8 mouse cellular contexts compared by ENCODE assay signal in the genomic region with DNA sequence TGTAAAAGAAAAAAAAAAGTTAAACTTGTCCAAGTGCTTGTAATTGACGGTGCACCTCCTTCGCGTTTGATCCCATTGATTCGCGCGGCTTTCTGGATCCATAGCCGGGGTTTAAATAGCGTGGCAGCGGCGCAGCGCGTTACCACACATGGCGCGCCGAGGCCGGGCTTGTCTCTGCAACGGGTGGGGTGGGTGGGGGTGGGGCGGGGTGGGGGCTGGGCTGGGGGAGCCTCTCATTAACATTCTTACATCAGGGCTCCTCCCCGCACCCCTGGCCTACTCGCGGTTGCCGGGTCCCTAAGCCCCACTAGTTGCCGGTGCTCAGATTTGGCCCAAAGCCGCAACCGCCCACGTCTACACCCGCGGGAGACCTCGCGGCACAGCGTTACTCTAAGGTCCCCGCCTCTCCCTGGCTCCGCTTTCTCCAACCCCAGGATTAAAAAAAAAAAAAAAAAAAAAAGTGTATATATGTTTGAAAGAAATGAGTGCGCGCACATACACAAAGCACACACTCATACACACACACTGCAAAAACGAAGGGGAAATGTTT. TPM values are rescaled to one million over a fixed set of nuclear protein-coding genes. Genes with fewer than 3 reads are reported as not detected.
DNase-seq lines count a peak whose midpoint lies in the region; ATAC-seq and TF ChIP-seq lines count a peak whose summit lies in the region.

No protein-coding gene starts in this region.

- H3K4me1 ChIP-seq in megakaryocyte, embryonic 14.5 days: peaks cover 37% of the 10 kb centered on the region
- peaks cover 51% of the 10 kb centered on the region for H3K4me1 ChIP-seq in hindbrain, embryonic 10.5 days (replicated peaks)
- peaks cover 11% of the 10 kb centered on the region for H3K4me1 ChIP-seq in stomach, postnatal 0 days (replicated peaks; ENCODE audit: control insufficient read depth, insufficient read depth)

- H3K4me3 ChIP-seq in megakaryocyte, embryonic 14.5 days (replicated peaks): peak overlapping the region; percentile 92
- H3K4me3 ChIP-seq in hindbrain, embryonic 10.5 days: peak overlapping the region; percentile 61
- H3K4me3 ChIP-seq in stomach, postnatal 0 days (ENCODE audit: low read depth, low read length): peak overlapping the region; percentile 56

- TF ChIP-seq CTCF in stomach, postnatal 0 days (IDR thresholded peaks at IDR 0.05; ENCODE audit: low read depth): no peak

- no peak for ATAC-seq in megakaryocyte, adult 5-6 weeks (ENCODE audit: poor library complexity, severe bottlenecking)
- ATAC-seq in stomach, postnatal 0 days (ENCODE audit: low FRiP score, low TSS enrichment): no peak

- H3K9me3 ChIP-seq in megakaryocyte, embryonic 14.5 days: no peaks in the 10 kb centered on the region; the same call in 1 of the 2 replicates
- no peaks in the 10 kb centered on the region for H3K9me3 ChIP-seq in hindbrain, embryonic 10.5 days
- no peaks in the 10 kb centered on the region for H3K9me3 ChIP-seq in stomach, postnatal 0 days (ENCODE audit: control insufficient read depth, low read length)

- under 1% methylated on average over 36 of the region's 36 CpGs for WGBS in hindbrain, embryonic 10.5 days
- WGBS in stomach, postnatal 0 days: under 1% methylated on average over 36 of the region's 36 CpGs

- TF ChIP-seq EP300 in stomach, postnatal 0 days (optimal IDR thresholded peaks at IDR 0.05): no peak

- DNase-seq in fibroblast of lung, adult 2 months (ENCODE audit: low read depth): peak; percentile 13
- DNase-seq in hindbrain, embryonic 10.5 days (ENCODE audit: low spot score): peak; percentile 54
- DNase-seq in layer of hippocampus, postnatal 10 days (ENCODE audit: low spot score in 2 of 2): peak; percentile 43 to 56
- peak; percentile 53 for DNase-seq in mesoderm, embryonic 11.5 days (ENCODE audit: low read depth, low spot score)
- DNase-seq in stomach, postnatal 0 days (ENCODE audit: low spot score): peak; percentile 28
- DNase-seq in thymus, postnatal 14 days: no peak

- peak overlapping the region; percentile 53 for H3K9ac ChIP-seq in stomach, postnatal 0 days (ENCODE audit: low read length)

- H3K27ac ChIP-seq in hindbrain, embryonic 10.5 days: no peak overlapping the region
- H3K27ac ChIP-seq in stomach, postnatal 0 days (replicated peaks): peak overlapping the region; percentile 65

- H3K27me3 ChIP-seq in megakaryocyte, embryonic 14.5 days (replicated peaks): peaks cover 70% of the 10 kb centered on the region
- H3K27me3 ChIP-seq in hindbrain, embryonic 10.5 days (ENCODE audit: insufficient read depth, poor library complexity, severe bottlenecking): peaks cover 69% of the 10 kb centered on the region
- peaks cover 4% of the 10 kb centered on the region; the same call in 1 of the 2 replicates for H3K27me3 ChIP-seq in stomach, postnatal 0 days (ENCODE audit: control insufficient read depth, insufficient read depth, low read length)

- H3K36me3 ChIP-seq in megakaryocyte, embryonic 14.5 days (replicated peaks; ENCODE audit: low read length): no peaks in the 10 kb centered on the region
- no peaks in the 10 kb centered on the region for H3K36me3 ChIP-seq in hindbrain, embryonic 10.5 days
- no peaks in the 10 kb centered on the region for H3K36me3 ChIP-seq in stomach, postnatal 0 days (ENCODE audit: control insufficient read depth, insufficient read depth, low read length)

- H3K4me2 ChIP-seq in stomach, postnatal 0 days (replicated peaks; ENCODE audit: low read depth): peak overlapping the region; percentile 92

RNA-seq across cellular contexts. Expression of a gene that starts 1.0 kb away (rescaled TPM):
- not detected in 2 replicates for polyA plus RNA-seq in megakaryocyte, embryonic 14.5 days (2012; ENCODE audit: insufficient read depth, low replicate concordance)
- not detected in 2 replicates for total RNA-seq in megakaryocyte, adult 5-6 weeks (2015)
- not detected in 2 replicates for total RNA-seq in megakaryocyte, adult 5-6 weeks (2017)
- 3.1 and 3.7 TPM in 2 replicates for polyA plus RNA-seq in hindbrain, embryonic 10.5 days (2016; fragmentation: Nextera tagmentation; extraction: Ambion mirVana)
- total RNA-seq in layer of hippocampus, postnatal 10 days (2021): 10 to 100 TPM; 20.1 to 21.6 TPM
- polyA plus RNA-seq in stomach, postnatal 0 days (2015; fragmentation: Nextera tagmentation; extraction: Ambion mirVana): 1.7 and 2.1 TPM in 2 replicates
